In the genomic region with DNA sequence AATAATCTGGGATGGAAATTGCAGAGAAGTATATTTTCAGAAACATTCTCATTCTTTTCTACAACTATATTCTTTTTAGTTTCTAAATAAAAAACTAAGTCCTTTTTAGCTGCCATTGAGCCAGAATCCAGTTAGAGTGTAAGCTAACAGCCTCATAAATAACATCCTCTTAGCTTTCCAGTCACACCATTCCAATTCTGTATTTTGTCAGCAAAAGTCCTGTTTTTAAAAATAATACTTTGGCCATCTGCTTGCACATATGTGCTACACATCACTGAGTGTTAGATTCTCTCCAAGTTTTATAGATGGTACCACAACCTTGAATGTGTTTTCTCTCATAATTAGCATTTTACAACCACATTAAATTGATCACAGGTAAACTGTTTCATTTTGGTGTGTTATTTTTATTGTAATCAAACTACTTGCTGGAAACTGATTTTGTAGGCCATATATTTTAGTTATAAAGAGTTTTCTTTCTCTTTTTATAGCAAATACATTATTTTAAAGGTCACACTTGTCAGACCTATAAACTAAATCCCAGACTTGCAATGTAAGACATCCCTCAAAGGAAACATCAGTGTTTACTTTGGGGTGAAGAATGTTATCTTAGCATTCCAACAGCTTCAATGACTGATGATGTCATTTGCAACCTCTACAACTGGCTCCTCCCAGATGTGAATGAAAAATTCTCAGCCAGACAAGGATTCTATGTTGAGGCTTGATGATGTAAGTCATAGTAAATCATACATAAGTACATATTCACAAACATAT, we compare ENCODE assay signal across 21 mouse cellular contexts.
DNase-seq lines count a peak whose midpoint lies in the region; ATAC-seq and TF ChIP-seq lines count a peak whose summit lies in the region.
"Had no signal": no experiment of that assay in that cellular context is flagged by ENCODE, and none has a peak within 500 bp of the region (broad histone marks: within the 10 kb centered on the region; RNA-seq: fewer than 3 reads in every experiment).

No protein-coding gene starts in this region.

- intact Hi-C loops in left cerebral cortex, postnatal 4 days (cut with DNase I) = no loop called here
- intact Hi-C loops in left cerebral cortex, postnatal 25 days (cut with DNase I) = loop anchor here (5.0 to 10.0 kb wide), 2 partner anchors 244 to 1502 kb away; no protein-coding TSS in a partner anchor

- no peak overlapping the region for H3K27ac ChIP-seq in kidney, embryonic 14.5 days (ENCODE audit: low read depth, low read length)
- H3K27ac ChIP-seq: embryonic facial prominence, embryonic 13.5 days; gastrocnemius, adult 2 months; midbrain, embryonic 15.5 days; stomach, postnatal 0 days had no signal

- no peaks in the 10 kb centered on the region for H3K4me1 ChIP-seq in kidney, embryonic 14.5 days (ENCODE audit: control insufficient read depth, insufficient read depth, low read length)
- H3K4me1 ChIP-seq: embryonic facial prominence, embryonic 13.5 days; megakaryocyte, embryonic 14.5 days; midbrain, embryonic 15.5 days had no signal

- no peak overlapping the region for H3K9ac ChIP-seq in kidney, embryonic 14.5 days (ENCODE audit: low read depth, low read length)
- H3K9ac ChIP-seq: embryonic facial prominence, embryonic 13.5 days; midbrain, embryonic 15.5 days had no signal

- no peaks in the 10 kb centered on the region for H3K27me3 ChIP-seq in kidney, embryonic 14.5 days (ENCODE audit: control insufficient read depth, insufficient read depth, low read length)
- H3K27me3 ChIP-seq: embryonic facial prominence, embryonic 13.5 days; megakaryocyte, embryonic 14.5 days; midbrain, embryonic 15.5 days had no signal

- no peak for TF ChIP-seq CTCF in brain, embryonic 14.5 days (IDR thresholded peaks at IDR 0.05; ENCODE audit: borderline replicate concordance, extremely low read depth, insufficient read depth, insufficient read length)

- DNase-seq in kidney, postnatal 36 days = no peak
- DNase-seq in left cerebral cortex, adult 9 months (ENCODE audit: low spot score in 2 of 2) = peak; percentile 13 to 23
- no peak for DNase-seq in left cerebral cortex, postnatal 4 days
- peak; percentile 57 for DNase-seq in brain, embryonic 14.5 days (ENCODE audit: low read depth)
- DNase-seq in left cerebral cortex, postnatal 25 days (ENCODE audit: low spot score in 2 of 2) = peak; percentile 16 to 87
- DNase-seq in cerebellum, adult 11 months = no peak
- DNase-seq: adrenal gland, adult 2 months; cerebellum, postnatal 14 days; gastrocnemius, adult 2 months; heart, postnatal 10 days; kidney, adult 18-20 months; kidney, postnatal 4 days; lung, adult 2 months had no signal

- H3K4me2 ChIP-seq in kidney, embryonic 14.5 days (replicated peaks; ENCODE audit: low read depth, low read length) = no peak overlapping the region
- H3K4me2 ChIP-seq: embryonic facial prominence, embryonic 13.5 days; heart, embryonic 11.5 days; liver, embryonic 11.5 days; midbrain, embryonic 15.5 days had no signal

- ATAC-seq in kidney, embryonic 14.5 days (ENCODE audit: low FRiP score, low TSS enrichment) = peak; percentile 66; the same call in 1 of the 2 replicates
- ATAC-seq: midbrain, embryonic 15.5 days had no signal

- no peak overlapping the region for H3K4me3 ChIP-seq in kidney, embryonic 14.5 days (ENCODE audit: low read length)
- H3K4me3 ChIP-seq: embryonic facial prominence, embryonic 13.5 days; gastrocnemius, adult 2 months; megakaryocyte, embryonic 14.5 days; midbrain, embryonic 15.5 days; myocyte had no signal

- no peaks in the 10 kb centered on the region for H3K9me3 ChIP-seq in kidney, embryonic 14.5 days (ENCODE audit: control insufficient read depth, low read length)
- H3K9me3 ChIP-seq: embryonic facial prominence, embryonic 13.5 days; megakaryocyte, embryonic 14.5 days; midbrain, embryonic 15.5 days had no signal

- no peaks in the 10 kb centered on the region for H3K36me3 ChIP-seq in kidney, embryonic 14.5 days (ENCODE audit: control insufficient read depth, insufficient read depth, low read length)
- H3K36me3 ChIP-seq: embryonic facial prominence, embryonic 13.5 days; midbrain, embryonic 15.5 days had no signal

- TF ChIP-seq POLR2A in brain, embryonic 14.5 days (IDR thresholded peaks at IDR 0.05; ENCODE audit: borderline replicate concordance, extremely low read depth, insufficient read depth, insufficient read length, poor library complexity, severe bottlenecking) = no peak

Comparison
In these comparisons a context has a peak if more than half of its experiments do, and no peak if none do; other contexts are left out.
1. DNase-seq: peak in left cerebral cortex, adult 9 months (2 of 2), brain, embryonic 14.5 days (single experiment) and left cerebral cortex, postnatal 25 days (2 of 2); none in kidney, postnatal 36 days (0 of 2), left cerebral cortex, postnatal 4 days (single experiment) and cerebellum, adult 11 months (single experiment).